Mouse (Mus musculus) limb, embryonic 15.5 days (tissue): ENCODE measurements around the gene Zbtb48. TPM values are rescaled to one million over a fixed set of nuclear protein-coding genes. Genes with fewer than 3 reads are reported as not detected.
A peak's percentile ranks its signal among the peaks of the same experiment; 100 is the strongest.

ENCODE experiments used
- ATAC-seq: fragments of 200-750 bp; cut with Nextera tagmentation; 2 replicates; pipeline ENCODE4 v1.8.0; 2017; ENCODE audit warnings: low read depth, moderate TSS enrichment; ENCODE audit not compliant: insufficient number of reproducible peaks, low FRiP score, low TSS enrichment
- H3K27ac ChIP-seq: fragments of 300-500 bp; sonication (generic); 2 replicates; pipeline ENCODE4 v1.5.1; 2015; ENCODE audit warnings: moderate library complexity, mild to moderate bottlenecking, inconsistent platforms
- H3K27me3 ChIP-seq: fragments of 300-500 bp; sonication (generic); 2 replicates; pipeline ENCODE4 v1.6.1; 2015; ENCODE audit warnings: inconsistent platforms
- H3K36me3 ChIP-seq: fragments of 300-500 bp; sonication (generic); 2 replicates; pipeline ENCODE4 v1.6.1; 2015; ENCODE audit warnings: inconsistent platforms
- H3K4me1 ChIP-seq: fragments of 300-500 bp; sonication (generic); 2 replicates; pipeline ENCODE4 v1.6.1; 2015; ENCODE audit warnings: inconsistent platforms
- H3K4me2 ChIP-seq: fragments of 300-500 bp; sonication (generic); 2 replicates; pipeline ENCODE4 v1.6.1; 2015; ENCODE audit warnings: mild to moderate bottlenecking, inconsistent platforms
- H3K4me3 ChIP-seq: fragments of 300-500 bp; sonication (generic); 2 replicates; pipeline ENCODE4 v1.5.1; 2015; ENCODE audit warnings: mild to moderate bottlenecking, inconsistent platforms
- H3K9ac ChIP-seq: fragments of 300-500 bp; sonication (generic); 2 replicates; pipeline ENCODE4 v1.6.1; 2015; ENCODE audit warnings: inconsistent platforms
- H3K9me3 ChIP-seq: fragments of 300-500 bp; sonication (generic); 2 replicates; pipeline ENCODE4 v1.6.1; 2016; ENCODE audit warnings: inconsistent platforms
- WGBS: fragments of 180-500 bp; shearing (Covaris S2); methylation state at CpG from one replicate; pipeline ENCODE4 v1.1.7; 2015; 5-methylcytosine and 5-hydroxymethylcytosine counted together
- polyA plus RNA-seq: library from polyadenylated mRNA; unstranded; fragments of >200 nt; fragmentation: Nextera tagmentation; extraction: Ambion mirVana; gene quantifications from 2 replicates; pipeline ENCODE4 v1.2.1, GENCODE M21; 2015

Zbtb48 gene
- polyA plus RNA-seq, 1 experiment from 2014 or later: 19.5 TPM

GRCm38 (mm10) chr4:152026751-152027508 lies 541 bp downstream of the Zbtb48 start:
- Histone ChIP-seq H3K27ac (peak overlapping the region; percentile 80), H3K36me3 (peaks cover 33% of the 10 kb centered on the region), H3K9ac (peak overlapping the region; percentile 82), H3K4me3 (peak overlapping the region; percentile 87), H3K9me3 (no peaks in the 10 kb centered on the region), H3K4me1 (peaks cover 49% of the 10 kb centered on the region), H3K4me2 (peak overlapping the region; percentile 92), H3K27me3 (no peaks in the 10 kb centered on the region)
- 2% methylated on average over 38 of the region's 41 CpGs for WGBS
- ATAC-seq: peak; percentile 42

- Histone ChIP-seq H3K27ac (no peak overlapping the region), H3K4me1 (peaks cover 40% of the 10 kb centered on the region), H3K9ac (no peak overlapping the region), H3K36me3 (peaks cover 57% of the 10 kb centered on the region), H3K27me3 (no peaks in the 10 kb centered on the region), H3K9me3 (no peaks in the 10 kb centered on the region), H3K4me2 (no peak overlapping the region), H3K4me3 (no peak overlapping the region)
- ATAC-seq: no peak
- 92% methylated on average over 11 of the region's 11 CpGs for WGBS
These were observed 2.9 kb downstream of the Zbtb48 start for GRCm38 (mm10) chr4:152024525-152024924.

- WGBS: 84% methylated on average over 8 of the region's 8 CpGs
- no peak for ATAC-seq
- Histone ChIP-seq H3K4me1 (peaks cover 28% of the 10 kb centered on the region), H3K9ac (no peak overlapping the region), H3K9me3 (no peaks in the 10 kb centered on the region), H3K27me3 (no peaks in the 10 kb centered on the region), H3K36me3 (peaks cover 77% of the 10 kb centered on the region), H3K27ac (no peak overlapping the region), H3K4me3 (no peak overlapping the region), H3K4me2 (no peak overlapping the region)
These were observed 5.0 kb downstream of the Zbtb48 start for GRCm38 (mm10) chr4:152022506-152022905.

- H3K27me3 ChIP-seq: no peaks in the 10 kb centered on the region
- peaks cover 24% of the 10 kb centered on the region for H3K4me1 ChIP-seq
- no peak overlapping the region for H3K4me2 ChIP-seq
- peaks cover 81% of the 10 kb centered on the region for H3K36me3 ChIP-seq
- no peak for ATAC-seq
- 84% methylated on average over 12 of the region's 12 CpGs for WGBS
- H3K27ac ChIP-seq: no peak overlapping the region
- H3K9ac ChIP-seq: no peak overlapping the region
- H3K9me3 ChIP-seq: no peaks in the 10 kb centered on the region
- no peak overlapping the region for H3K4me3 ChIP-seq
These were observed 5.8 kb downstream of the Zbtb48 start for GRCm38 (mm10) chr4:152021568-152022097.

GRCm38 (mm10) chr4:152020024-152020423 lies 7.4 kb downstream of the Zbtb48 start:
- Histone ChIP-seq H3K4me3 (no peak overlapping the region), H3K9ac (no peak overlapping the region), H3K27ac (no peak overlapping the region), H3K4me1 (peaks cover 10% of the 10 kb centered on the region), H3K9me3 (no peaks in the 10 kb centered on the region), H3K4me2 (no peak overlapping the region), H3K27me3 (no peaks in the 10 kb centered on the region), H3K36me3 (peaks cover 95% of the 10 kb centered on the region)
- no peak for ATAC-seq
- WGBS: 89% methylated on average over 21 of the region's 21 CpGs

- no peak overlapping the region for H3K27ac ChIP-seq
- no peaks in the 10 kb centered on the region for H3K9me3 ChIP-seq
- H3K36me3 ChIP-seq: peaks cover 95% of the 10 kb centered on the region
- no peaks in the 10 kb centered on the region for H3K27me3 ChIP-seq
- no peak for ATAC-seq
- H3K4me3 ChIP-seq: no peak overlapping the region
- 77% methylated on average over 6 of the region's 6 CpGs for WGBS
- H3K9ac ChIP-seq: no peak overlapping the region
- H3K4me2 ChIP-seq: no peak overlapping the region
- 0 out of 2 replicates have a peak, but pooled peaks cover 3% of the 10 kb centered on the region for H3K4me1 ChIP-seq
These were observed 8.4 kb downstream of the Zbtb48 start for GRCm38 (mm10) chr4:152019073-152019472.

GRCm38 (mm10) chr4:152013036-152013813 lies 14.2 kb downstream of the Zbtb48 start:
- ATAC-seq: no peak
- Histone ChIP-seq H3K4me3 (no peak overlapping the region), H3K27ac (no peak overlapping the region), H3K4me1 (peaks cover 37% of the 10 kb centered on the region), H3K9ac (no peak overlapping the region), H3K9me3 (no peaks in the 10 kb centered on the region), H3K36me3 (peaks cover 58% of the 10 kb centered on the region), H3K27me3 (no peaks in the 10 kb centered on the region), H3K4me2 (no peak overlapping the region)
- whole genome bisulfite sequencing: 82% methylated on average over 12 of the region's 12 CpGs

- H3K4me3 ChIP-seq: no peak overlapping the region
- H3K27ac ChIP-seq: no peak overlapping the region
- no peak for ATAC-seq
- H3K27me3 ChIP-seq: no peaks in the 10 kb centered on the region
- H3K9ac ChIP-seq: no peak overlapping the region
- peaks cover 48% of the 10 kb centered on the region for H3K36me3 ChIP-seq
- no peaks in the 10 kb centered on the region for H3K9me3 ChIP-seq
- 90% methylated on average over 16 of the region's 16 CpGs for WGBS
- no peak overlapping the region for H3K4me2 ChIP-seq
- H3K4me1 ChIP-seq: peaks cover 48% of the 10 kb centered on the region
These were observed 15.4 kb downstream of the Zbtb48 start for GRCm38 (mm10) chr4:152012109-152012508.

- peak overlapping the region; percentile 4; the same call in 1 of the 2 replicates for H3K9ac ChIP-seq
- H3K4me2 ChIP-seq: peak overlapping the region; percentile 100
- peaks cover 42% of the 10 kb centered on the region for H3K36me3 ChIP-seq
- no peaks in the 10 kb centered on the region for H3K27me3 ChIP-seq
- ATAC-seq: no peak
- H3K9me3 ChIP-seq: no peaks in the 10 kb centered on the region
- H3K4me1 ChIP-seq: peaks cover 50% of the 10 kb centered on the region
- WGBS: 71% methylated on average over 8 of the region's 8 CpGs
- H3K4me3 ChIP-seq: peak overlapping the region; percentile 92
- no peak overlapping the region for H3K27ac ChIP-seq
These were observed 16.2 kb downstream of the Zbtb48 start for GRCm38 (mm10) chr4:152011171-152011760.

- H3K4me1 ChIP-seq: peaks cover 50% of the 10 kb centered on the region
- H3K4me3 ChIP-seq: peak overlapping the region; percentile 92
- whole genome bisulfite sequencing: 18% methylated on average over 13 of the region's 13 CpGs
- H3K27me3 ChIP-seq: no peaks in the 10 kb centered on the region
- peak overlapping the region; percentile 65; the same call in 1 of the 2 replicates for H3K9ac ChIP-seq
- H3K4me2 ChIP-seq: peak overlapping the region; percentile 100
- H3K9me3 ChIP-seq: no peaks in the 10 kb centered on the region
- peaks cover 37% of the 10 kb centered on the region for H3K36me3 ChIP-seq
- peak overlapping the region; percentile 95 for H3K27ac ChIP-seq
- no peak for ATAC-seq
These were observed 16.8 kb downstream of the Zbtb48 start for GRCm38 (mm10) chr4:152010707-152011134.

GRCm38 (mm10) chr4:152010091-152010706 lies 17.3 kb downstream of the Zbtb48 start:
- ATAC-seq: 0 out of 2 replicates have a peak, but pooled peaks have one; percentile 7
- H3K27me3 ChIP-seq: no peaks in the 10 kb centered on the region
- no peaks in the 10 kb centered on the region for H3K9me3 ChIP-seq
- H3K9ac ChIP-seq: peak overlapping the region; percentile 65; the same call in 1 of the 2 replicates
- peak overlapping the region; percentile 92 for H3K4me3 ChIP-seq
- peak overlapping the region; percentile 100 for H3K4me2 ChIP-seq
- H3K36me3 ChIP-seq: peaks cover 31% of the 10 kb centered on the region
- WGBS: 1% methylated on average over 10 of the region's 10 CpGs
- H3K27ac ChIP-seq: peak overlapping the region; percentile 95
- peaks cover 50% of the 10 kb centered on the region for H3K4me1 ChIP-seq
